Mouse (Mus musculus) kidney, embryonic 15.5 days (tissue): Measurements from ENCODE around the gene Acly. TPM values are rescaled to one million over a fixed set of nuclear protein-coding genes. Genes with fewer than 3 reads are reported as not detected.
A peak's percentile ranks its signal among the peaks of the same experiment; 100 is the strongest.

Experiments
- ATAC-seq: fragments of 200-750 bp; cut with Nextera tagmentation; replicated peaks from 2 replicates; pipeline ENCODE4 v1.8.0; 2017; ENCODE audit warnings: moderate TSS enrichment; ENCODE audit not compliant: low FRiP score
- H3K27ac ChIP-seq: fragments of 300-500 bp; sonication (generic); 2 replicates; pipeline ENCODE4 v1.5.1; 2015; ENCODE audit warnings: mild to moderate bottlenecking, inconsistent platforms
- H3K27me3 ChIP-seq: fragments of 300-500 bp; sonication (generic); 2 replicates; pipeline ENCODE4 v1.6.1; 2015; ENCODE audit warnings: inconsistent platforms
- H3K36me3 ChIP-seq: fragments of 300-500 bp; sonication (generic); 2 replicates; pipeline ENCODE4 v1.6.1; 2015; ENCODE audit warnings: inconsistent platforms
- H3K4me1 ChIP-seq: fragments of 300-500 bp; sonication (generic); 2 replicates; pipeline ENCODE4 v1.6.1; 2015; ENCODE audit warnings: inconsistent platforms
- H3K4me2 ChIP-seq: fragments of 300-500 bp; sonication (generic); 2 replicates; pipeline ENCODE4 v1.6.1; 2015; ENCODE audit warnings: moderate library complexity, mild to moderate bottlenecking, inconsistent platforms
- H3K4me3 ChIP-seq: fragments of 300-500 bp; sonication (generic); replicated peaks from 2 replicates; pipeline ENCODE4 v1.5.1; 2015; ENCODE audit warnings: mild to moderate bottlenecking, inconsistent platforms
- H3K9ac ChIP-seq: fragments of 300-500 bp; sonication (generic); 2 replicates; pipeline ENCODE4 v1.6.1; 2015; ENCODE audit warnings: mild to moderate bottlenecking, inconsistent platforms
- H3K9me3 ChIP-seq: fragments of 300-500 bp; sonication (generic); replicated peaks from 2 replicates; pipeline ENCODE4 v1.6.1; 2016; ENCODE audit warnings: inconsistent platforms
- WGBS: fragments of 180-500 bp; shearing (Covaris S2); methylation state at CpG from one replicate; pipeline ENCODE4 v1.1.7; 2015; ENCODE audit warnings: mixed read lengths; 5-methylcytosine and 5-hydroxymethylcytosine counted together
- polyA plus RNA-seq: library from polyadenylated mRNA; unstranded; fragments of >200 nt; fragmentation: Nextera tagmentation; extraction: Ambion mirVana; gene quantifications from 2 replicates; pipeline ENCODE4 v1.2.1, GENCODE M21; 2015

Gene Acly
- polyA plus RNA-seq, 1 experiment from 2014 or later = 175 TPM

GRCm38 (mm10) chr11:100524987-100525630, 2.7 kb downstream of the Acly start:
- H3K27me3 ChIP-seq = no peaks in the 10 kb centered on the region
- H3K4me3 ChIP-seq = peak overlapping the region; percentile 86; the same call in 1 of the 2 replicates
- no peak for ATAC-seq
- peak overlapping the region; percentile 24; the same call in 1 of the 2 replicates for H3K9ac ChIP-seq
- no peaks in the 10 kb centered on the region for H3K9me3 ChIP-seq
- H3K4me1 ChIP-seq = peaks cover 52% of the 10 kb centered on the region
- H3K4me2 ChIP-seq = peak overlapping the region; percentile 89
- 43% methylated on average over 11 of the region's 11 CpGs for WGBS
- peaks cover 46% of the 10 kb centered on the region for H3K36me3 ChIP-seq
- H3K27ac ChIP-seq = 0 out of 2 replicates have a peak overlapping the region, but pooled peaks have one; percentile 1

- Histone ChIP-seq H3K27me3 (no peaks in the 10 kb centered on the region), H3K4me1 (peaks cover 60% of the 10 kb centered on the region), H3K4me2 (peak overlapping the region; percentile 89; the same call in 1 of the 2 replicates), H3K9me3 (no peaks in the 10 kb centered on the region), H3K27ac (no peak overlapping the region), H3K4me3 (no peak overlapping the region), H3K36me3 (peaks cover 54% of the 10 kb centered on the region), H3K9ac (no peak overlapping the region)
- 88% methylated on average over 5 of the region's 5 CpGs for WGBS
- ATAC-seq = no peak
These were observed 3.4 kb downstream of the Acly start for GRCm38 (mm10) chr11:100524358-100524757.

GRCm38 (mm10) chr11:100520838-100521237, 7.0 kb downstream of the Acly start:
- H3K4me1 ChIP-seq = peaks cover 68% of the 10 kb centered on the region
- no peak overlapping the region for H3K4me2 ChIP-seq
- H3K9ac ChIP-seq = no peak overlapping the region
- peak; percentile 77 for ATAC-seq
- H3K4me3 ChIP-seq = no peak overlapping the region
- 41% methylated on average over 15 of the region's 15 CpGs for WGBS
- peak overlapping the region; percentile 51; the same call in 1 of the 2 replicates for H3K27ac ChIP-seq
- no peaks in the 10 kb centered on the region for H3K9me3 ChIP-seq
- peaks cover 86% of the 10 kb centered on the region for H3K36me3 ChIP-seq
- H3K27me3 ChIP-seq = no peaks in the 10 kb centered on the region

GRCm38 (mm10) chr11:100519188-100519587, 8.6 kb downstream of the Acly start:
- Histone ChIP-seq H3K36me3 (peaks cover 98% of the 10 kb centered on the region), H3K9ac (no peak overlapping the region), H3K4me1 (peaks cover 52% of the 10 kb centered on the region), H3K4me2 (no peak overlapping the region), H3K27ac (peak overlapping the region; percentile 76), H3K4me3 (no peak overlapping the region), H3K27me3 (no peaks in the 10 kb centered on the region), H3K9me3 (no peaks in the 10 kb centered on the region)
- peak; percentile 10; the same call in 1 of the 2 replicates for ATAC-seq
- WGBS = 52% methylated on average over 7 of the region's 7 CpGs

- H3K4me3 ChIP-seq = no peak overlapping the region
- no peaks in the 10 kb centered on the region for H3K9me3 ChIP-seq
- peaks cover 98% of the 10 kb centered on the region for H3K36me3 ChIP-seq
- peak; percentile 67 for ATAC-seq
- H3K27ac ChIP-seq = peak overlapping the region; percentile 76
- no peak overlapping the region for H3K9ac ChIP-seq
- WGBS = 48% methylated on average over 5 of the region's 5 CpGs
- H3K27me3 ChIP-seq = no peaks in the 10 kb centered on the region
- H3K4me1 ChIP-seq = peaks cover 50% of the 10 kb centered on the region
- H3K4me2 ChIP-seq = no peak overlapping the region
These were observed 9.6 kb downstream of the Acly start for GRCm38 (mm10) chr11:100518188-100518591.

GRCm38 (mm10) chr11:100516291-100516690, 11.5 kb downstream of the Acly start:
- no peaks in the 10 kb centered on the region for H3K27me3 ChIP-seq
- no peak overlapping the region for H3K4me2 ChIP-seq
- H3K4me1 ChIP-seq = peaks cover 44% of the 10 kb centered on the region
- no peaks in the 10 kb centered on the region for H3K9me3 ChIP-seq
- no peak overlapping the region for H3K4me3 ChIP-seq
- no peak overlapping the region for H3K9ac ChIP-seq
- 50% methylated on average over 9 of the region's 9 CpGs for WGBS
- H3K36me3 ChIP-seq = peaks cover 96% of the 10 kb centered on the region
- ATAC-seq = no peak
- no peak overlapping the region for H3K27ac ChIP-seq

- H3K36me3 ChIP-seq = peaks cover 96% of the 10 kb centered on the region
- no peak overlapping the region for H3K4me2 ChIP-seq
- H3K9ac ChIP-seq = no peak overlapping the region
- no peaks in the 10 kb centered on the region for H3K9me3 ChIP-seq
- H3K27ac ChIP-seq = no peak overlapping the region
- H3K27me3 ChIP-seq = no peaks in the 10 kb centered on the region
- H3K4me3 ChIP-seq = no peak overlapping the region
- peaks cover 40% of the 10 kb centered on the region for H3K4me1 ChIP-seq
- 90% methylated on average over 9 of the region's 9 CpGs for WGBS
- ATAC-seq = no peak
These were observed 12.0 kb downstream of the Acly start for GRCm38 (mm10) chr11:100515789-100516188.

GRCm38 (mm10) chr11:100515061-100515460, 12.7 kb downstream of the Acly start:
- no peak for ATAC-seq
- Histone ChIP-seq H3K4me3 (no peak overlapping the region), H3K9me3 (no peaks in the 10 kb centered on the region), H3K27me3 (no peaks in the 10 kb centered on the region), H3K36me3 (peaks cover 95% of the 10 kb centered on the region), H3K4me2 (no peak overlapping the region), H3K9ac (no peak overlapping the region), H3K4me1 (peaks cover 33% of the 10 kb centered on the region), H3K27ac (no peak overlapping the region)
- 93% methylated on average over 9 of the region's 9 CpGs for WGBS

- Histone ChIP-seq H3K4me3 (no peak overlapping the region), H3K36me3 (peaks cover 95% of the 10 kb centered on the region), H3K4me2 (no peak overlapping the region), H3K4me1 (peaks cover 19% of the 10 kb centered on the region; the same call in 1 of the 2 replicates), H3K27me3 (no peaks in the 10 kb centered on the region), H3K9ac (no peak overlapping the region), H3K27ac (no peak overlapping the region), H3K9me3 (no peaks in the 10 kb centered on the region)
- no peak for ATAC-seq
- WGBS = 69% methylated on average over 10 of the region's 10 CpGs
These were observed 14.1 kb downstream of the Acly start for GRCm38 (mm10) chr11:100513716-100514115.

GRCm38 (mm10) chr11:100512384-100512783, 15.4 kb downstream of the Acly start:
- no peak overlapping the region for H3K27ac ChIP-seq
- ATAC-seq = no peak
- 0 out of 2 replicates have a peak, but pooled peaks cover 8% of the 10 kb centered on the region for H3K4me1 ChIP-seq
- H3K9me3 ChIP-seq = no peaks in the 10 kb centered on the region
- H3K36me3 ChIP-seq = peaks cover 95% of the 10 kb centered on the region
- no peak overlapping the region for H3K4me2 ChIP-seq
- no peak overlapping the region for H3K4me3 ChIP-seq
- no peaks in the 10 kb centered on the region for H3K27me3 ChIP-seq
- H3K9ac ChIP-seq = no peak overlapping the region
- 84% methylated on average over 1 of the region's 1 CpGs for WGBS

- no peak overlapping the region for H3K4me2 ChIP-seq
- ATAC-seq = no peak
- H3K9me3 ChIP-seq = no peaks in the 10 kb centered on the region
- H3K27ac ChIP-seq = no peak overlapping the region
- H3K4me1 ChIP-seq = no peaks in the 10 kb centered on the region
- no peak overlapping the region for H3K4me3 ChIP-seq
- H3K27me3 ChIP-seq = no peaks in the 10 kb centered on the region
- no peak overlapping the region for H3K9ac ChIP-seq
- H3K36me3 ChIP-seq = peaks cover 93% of the 10 kb centered on the region
- WGBS = 94% methylated on average over 2 of the region's 2 CpGs
These were observed 17.2 kb downstream of the Acly start for GRCm38 (mm10) chr11:100510556-100510955.

GRCm38 (mm10) chr11:100505997-100506396, 21.8 kb downstream of the Acly start:
- no peak for ATAC-seq
- Histone ChIP-seq H3K36me3 (peaks cover 95% of the 10 kb centered on the region), H3K27me3 (no peaks in the 10 kb centered on the region), H3K9ac (no peak overlapping the region), H3K27ac (no peak overlapping the region), H3K9me3 (no peaks in the 10 kb centered on the region), H3K4me1 (0 out of 2 replicates have a peak, but pooled peaks cover 3% of the 10 kb centered on the region), H3K4me3 (no peak overlapping the region), H3K4me2 (no peak overlapping the region)
- WGBS = 91% methylated on average over 8 of the region's 8 CpGs
